Mouse (Mus musculus) megakaryocyte, adult 5-6 weeks (primary cell): ENCODE results near the gene P4ha3. TPM values are rescaled to one million over a fixed set of nuclear protein-coding genes. Genes with fewer than 3 reads are reported as not detected.
"Not testable (repeated sequence)": the region's sequence is repeated elsewhere in the genome, so short reads cannot be mapped to it uniquely, and the experiment has no call there.

ENCODE experiments used
- ATAC-seq: 2 replicates; pipeline ENCODE4 v1.8.0; 2016; ENCODE audit warnings: mild to moderate bottlenecking, inconsistent platforms; ENCODE audit not compliant: poor library complexity, severe bottlenecking
- total RNA-seq, 2 experiments: library from RNA; stranded (forward) in 1 of 2; stranded (reverse) in 1 of 2; fragments of 153-499, 151-499 nt in 1 of 2; fragments of 221-1000, 200-1000 nt in 1 of 2; gene quantifications; 2 replicates each; pipeline versions ENCODE4 v1.2.3 to v1.2.4; 2015 to 2017

Gene P4ha3
- not detected in 2 replicates for total RNA-seq (2015)
- not detected in 2 replicates for total RNA-seq (2017)

- no peak for ATAC-seq
Measured at GRCm38 (mm10) chr7:100285383-100285782, at the start of gene P4ha3. Gene P4ha3, plus strand, starts transcription at chr7:100285520.

DNA sequence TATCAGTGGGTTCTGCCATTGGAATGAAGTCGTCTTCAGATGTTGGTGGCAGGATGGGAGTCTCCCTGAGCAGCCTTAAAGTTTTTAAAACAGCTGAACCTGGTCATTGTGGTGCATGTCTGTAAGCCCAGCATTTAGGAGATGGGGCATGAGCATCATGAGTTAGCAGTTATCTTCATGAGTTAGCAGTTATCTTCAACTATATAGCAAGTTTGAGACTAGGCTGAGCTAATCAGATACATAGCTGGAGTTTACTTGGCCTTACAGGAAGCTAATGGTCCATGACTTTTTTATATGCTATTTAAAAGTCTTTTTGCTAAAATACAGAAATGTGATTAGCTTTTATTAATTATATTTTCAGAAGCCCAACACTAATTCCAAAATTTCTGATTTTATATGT, 47.0 kb upstream of the P4ha3 start:
- ATAC-seq: no peak

DNA sequence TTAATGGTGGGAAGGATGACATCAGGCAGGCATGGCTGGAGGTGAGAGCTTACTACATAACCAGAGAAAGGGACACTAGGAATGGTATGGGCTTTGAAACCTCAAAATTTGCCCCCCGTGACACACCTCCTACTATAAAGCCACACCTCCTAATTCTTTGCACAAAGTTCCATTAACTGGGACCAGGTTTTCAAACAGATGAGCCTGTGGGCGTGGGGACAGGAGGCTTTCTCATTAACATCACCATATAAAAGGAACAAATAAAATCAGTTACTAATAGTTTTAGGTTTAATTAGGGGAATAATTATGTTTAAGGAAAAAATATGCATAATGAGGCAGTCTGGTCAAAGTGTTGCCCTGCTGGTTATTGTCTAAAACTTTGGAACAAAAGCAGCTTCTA, 44.7 kb upstream of the P4ha3 start:
- ATAC-seq: no peak

- no peak for ATAC-seq
Measured at GRCm38 (mm10) chr7:100243007-100243406, 42.3 kb upstream of the P4ha3 start.

DNA sequence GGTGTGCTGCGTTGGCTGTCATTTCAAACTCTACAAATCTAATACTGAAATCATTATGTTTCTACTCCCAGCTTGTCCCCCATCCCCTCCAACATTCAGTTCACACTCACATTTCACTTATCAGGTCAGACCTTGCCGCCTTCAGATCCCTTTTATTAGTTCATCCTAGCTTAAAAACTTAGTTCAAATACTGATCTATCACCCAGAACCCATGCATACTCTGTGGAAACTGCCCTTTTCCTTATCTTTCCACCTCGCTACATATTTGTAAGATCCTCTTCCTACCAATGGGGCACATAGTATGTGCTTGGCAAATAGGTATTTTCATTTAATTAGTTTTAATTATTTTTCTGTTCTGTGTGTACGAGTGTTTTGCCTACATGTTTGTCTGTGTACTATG, 41.1 kb upstream of the P4ha3 start:
- ATAC-seq: no peak

DNA sequence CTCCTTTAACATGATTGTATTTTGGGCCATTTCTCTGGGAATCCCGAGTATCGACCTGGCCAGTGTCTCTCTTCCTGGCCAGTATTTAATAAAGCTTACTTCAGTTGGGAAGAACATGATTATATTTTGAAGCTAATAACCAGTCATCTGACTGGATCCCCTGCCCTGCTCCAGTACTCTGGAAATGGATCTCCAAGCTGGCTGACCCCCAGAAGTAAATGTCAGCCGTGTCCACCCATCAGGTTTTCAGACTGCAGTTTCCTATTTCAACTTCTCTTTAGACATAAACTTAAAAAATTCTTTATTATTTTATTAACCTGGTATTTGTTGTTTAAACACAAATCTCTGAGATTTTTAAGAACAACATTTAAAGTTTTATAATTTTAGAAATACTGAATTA, 40.1 kb upstream of the P4ha3 start:
- ATAC-seq: no peak

- ATAC-seq: no peak
Measured at GRCm38 (mm10) chr7:100250667-100251066, 34.7 kb upstream of the P4ha3 start.

GRCm38 (mm10) chr7:100262350-100262749, 23.0 kb upstream of the P4ha3 start:
- no peak for ATAC-seq

GRCm38 (mm10) chr7:100264934-100265333, 20.4 kb upstream of the P4ha3 start:
- ATAC-seq: not testable (repeated sequence)

- ATAC-seq: no peak
Measured at GRCm38 (mm10) chr7:100272369-100272768, 13.0 kb upstream of the P4ha3 start.

GRCm38 (mm10) chr7:100274507-100274906, 10.8 kb upstream of the P4ha3 start:
- ATAC-seq: no peak

DNA sequence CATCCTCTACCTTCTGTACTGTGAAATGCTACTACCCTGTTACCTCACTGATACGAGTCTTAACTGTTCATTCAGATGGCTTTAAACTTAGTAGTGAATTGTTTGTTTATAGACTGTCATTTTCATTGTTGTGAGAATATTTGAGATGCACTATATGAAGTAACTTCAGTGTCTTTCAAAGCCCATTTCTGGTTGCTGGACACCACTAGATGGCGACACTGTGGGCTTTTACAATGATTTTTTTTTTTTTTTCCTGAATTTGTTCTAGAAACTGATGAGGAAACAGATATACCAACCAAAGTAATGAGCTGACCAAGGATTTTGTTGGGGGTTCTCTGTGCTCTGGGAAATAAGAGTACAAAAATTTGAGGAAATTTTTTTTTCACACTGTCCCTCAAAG, 8.9 kb upstream of the P4ha3 start:
- no peak for ATAC-seq

DNA sequence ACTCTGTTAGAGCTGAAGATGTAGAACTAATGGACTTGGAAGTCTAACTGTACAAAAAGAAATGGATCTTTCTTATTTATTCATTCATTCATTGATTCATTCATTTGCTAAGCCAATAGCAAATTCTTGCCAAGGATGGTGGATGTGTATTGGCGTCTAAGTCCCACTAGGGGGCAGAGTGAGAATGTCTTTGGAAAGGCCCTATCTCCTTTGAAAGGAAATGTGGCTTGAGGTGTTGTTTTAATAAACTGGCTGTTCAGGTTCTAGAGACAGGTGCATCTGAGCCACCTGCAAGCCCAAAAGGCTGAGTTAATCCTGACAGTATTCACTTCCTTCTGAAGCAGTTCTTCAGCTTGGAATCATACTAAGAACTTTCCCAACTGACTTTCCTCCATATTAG, 5.5 kb upstream of the P4ha3 start:
- no peak; the same call in 1 of the 2 replicates for ATAC-seq

DNA sequence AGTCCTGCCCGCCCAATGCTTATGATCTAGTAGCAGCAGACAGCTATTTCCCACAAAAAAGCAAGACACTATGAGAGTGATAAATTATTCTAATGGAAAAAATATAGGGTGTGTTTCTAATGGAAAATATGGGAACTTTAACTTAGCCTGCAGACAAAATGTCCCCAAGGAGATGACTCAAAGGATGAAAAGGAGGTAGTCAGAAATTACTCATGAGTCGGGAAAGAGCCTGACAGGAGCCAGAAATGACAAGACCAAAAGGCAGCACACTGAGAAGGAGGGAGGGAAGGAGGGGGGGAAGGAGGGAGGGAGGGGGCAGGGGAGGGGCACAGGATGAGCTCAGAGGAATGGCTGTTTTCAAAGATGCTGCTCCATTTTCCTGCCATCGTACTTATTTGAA, 3.7 kb upstream of the P4ha3 start:
- ATAC-seq: no peak

- ATAC-seq: no peak
Measured at GRCm38 (mm10) chr7:100283298-100283697, 2.0 kb upstream of the P4ha3 start.

- ATAC-seq: no peak
Measured at GRCm38 (mm10) chr7:100287748-100288578, 2.6 kb downstream of the P4ha3 start.

- no peak for ATAC-seq
Measured at GRCm38 (mm10) chr7:100288622-100289021, 3.3 kb downstream of the P4ha3 start.

GRCm38 (mm10) chr7:100293546-100293945, 8.2 kb downstream of the P4ha3 start:
- ATAC-seq: no peak

DNA sequence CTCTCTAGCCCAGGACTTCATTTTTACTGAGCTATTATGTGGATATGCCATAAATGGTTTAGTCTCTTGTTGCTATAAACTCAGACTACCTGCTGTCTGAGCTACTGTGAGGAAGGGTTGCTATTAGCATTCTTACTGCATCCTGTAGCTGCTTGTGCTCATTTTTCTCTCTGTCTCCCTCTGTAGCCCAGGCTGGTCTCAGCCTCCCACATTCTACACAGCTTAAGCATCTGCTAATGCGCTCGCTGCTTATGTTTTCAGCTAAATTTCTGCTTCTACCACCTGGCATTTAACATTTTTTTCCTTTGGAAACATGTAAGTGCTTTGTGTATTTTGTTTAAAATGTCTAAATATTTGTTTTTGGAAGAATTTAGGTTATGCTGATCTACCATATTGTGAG, 10.4 kb downstream of the P4ha3 start:
- no peak for ATAC-seq

GRCm38 (mm10) chr7:100296699-100297098, 11.4 kb downstream of the P4ha3 start:
- no peak for ATAC-seq

- ATAC-seq: no peak
Measured at GRCm38 (mm10) chr7:100298861-100299510, 13.7 kb downstream of the P4ha3 start.

DNA sequence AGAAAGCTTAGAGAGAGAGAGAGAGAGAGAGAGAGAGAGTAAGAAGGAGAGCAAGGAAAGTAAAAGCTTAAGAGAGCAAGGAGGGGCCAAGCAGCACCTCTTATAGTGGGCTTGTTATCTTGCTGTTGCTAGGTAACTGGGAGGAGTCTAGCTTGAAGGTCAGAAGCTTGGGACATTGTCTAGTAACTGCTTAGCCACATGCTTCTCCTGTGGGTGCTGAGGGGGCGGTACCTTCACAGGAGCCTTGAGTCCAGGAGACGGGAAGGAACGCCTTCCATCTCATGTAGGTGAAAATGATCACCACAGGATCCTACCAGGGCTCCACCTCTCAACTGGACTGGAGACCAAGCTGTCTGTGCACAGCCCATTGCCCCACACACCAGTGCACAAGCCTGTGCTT, 16.1 kb downstream of the P4ha3 start:
- no peak for ATAC-seq
